Mouse (Mus musculus) erythroid progenitor cell, adult 5-6 weeks (primary cell): ENCODE measurements at regions not wholly inside any gene's neighbourhood (a gene's known extent, or its start where the extent isn't known, plus 50 kb on each side); places are given as distances from the start of the nearest gene placed in this dataset.

ENCODE experiments used
- ATAC-seq: replicated peaks from 2 replicates; pipeline ENCODE4 v1.8.0; 2016; ENCODE audit warnings: moderate number of reproducible peaks, mild to moderate bottlenecking, moderate TSS enrichment, inconsistent platforms; ENCODE audit not compliant: poor library complexity, low FRiP score, severe bottlenecking

GRCm38 (mm10) chr1:76194844-76195243, 648.8 kb downstream of the Slc4a3 start:
- ATAC-seq, result no peak

GRCm38 (mm10) chr1:76197651-76198050, 651.6 kb downstream of the Slc4a3 start:
- ATAC-seq, result no peak

GRCm38 (mm10) chr1:76200906-76201305, 654.8 kb downstream of the Slc4a3 start:
- ATAC-seq, result no peak

- no peak for ATAC-seq
Observed at GRCm38 (mm10) chr1:76212486-76212885, 666.4 kb downstream of the Slc4a3 start.

- no peak for ATAC-seq
Observed at GRCm38 (mm10) chr1:76244721-76245120, 698.7 kb downstream of the Slc4a3 start.

- ATAC-seq, result no peak
Observed at GRCm38 (mm10) chr1:76246181-76246796, 700.2 kb downstream of the Slc4a3 start.

- no peak for ATAC-seq
Observed at GRCm38 (mm10) chr1:76247126-76247525, 701.1 kb downstream of the Slc4a3 start.

- ATAC-seq, result no peak
Observed at GRCm38 (mm10) chr1:76258217-76258616, 712.2 kb downstream of the Slc4a3 start.

GRCm38 (mm10) chr1:76276148-76276547, 730.1 kb downstream of the Slc4a3 start:
- no peak for ATAC-seq

- no peak for ATAC-seq
Observed at GRCm38 (mm10) chr1:76276624-76277023, 730.6 kb downstream of the Slc4a3 start.

- ATAC-seq, result no peak
Observed at GRCm38 (mm10) chr1:76283322-76283721, 737.3 kb downstream of the Slc4a3 start.

GRCm38 (mm10) chr1:76322943-76323559, 777.0 kb downstream of the Slc4a3 start:
- ATAC-seq, result no peak

- ATAC-seq, result no peak
Observed at GRCm38 (mm10) chr1:76323592-76323991, 777.5 kb downstream of the Slc4a3 start.

- no peak for ATAC-seq
Observed at GRCm38 (mm10) chr1:76336011-76336410, 789.9 kb downstream of the Slc4a3 start.

- ATAC-seq, result no peak
Observed at GRCm38 (mm10) chr1:76362106-76362505, 816.0 kb downstream of the Slc4a3 start.

- ATAC-seq, result no peak
Observed at GRCm38 (mm10) chr1:76373931-76374330, 827.9 kb downstream of the Slc4a3 start.

- no peak for ATAC-seq
Observed at GRCm38 (mm10) chr1:76378154-76378553, 832.1 kb downstream of the Slc4a3 start.

GRCm38 (mm10) chr1:76392536-76392935, 846.5 kb downstream of the Slc4a3 start:
- ATAC-seq, result no peak

- no peak for ATAC-seq
Observed at GRCm38 (mm10) chr1:76394038-76394437, 848.0 kb downstream of the Slc4a3 start.

GRCm38 (mm10) chr1:76402854-76403253, 856.8 kb downstream of the Slc4a3 start:
- no peak for ATAC-seq

- no peak for ATAC-seq
Observed at GRCm38 (mm10) chr1:76404003-76404402, 857.9 kb downstream of the Slc4a3 start.

GRCm38 (mm10) chr1:76410813-76411212, 864.7 kb downstream of the Slc4a3 start:
- no peak for ATAC-seq
